Mouse (Mus musculus) c-Kit-positive CD71-positive TER-119-positive erythroid progenitor cells, embryonic 14.5 days (primary cell): ENCODE measurements around the gene Pcca.

Experiments
- DNase-seq: peaks from one replicate; pipeline ENCODE4 v3.0.0-alpha.2; 2013; ENCODE audit warnings: low spot score

The Pcca gene

DNA sequence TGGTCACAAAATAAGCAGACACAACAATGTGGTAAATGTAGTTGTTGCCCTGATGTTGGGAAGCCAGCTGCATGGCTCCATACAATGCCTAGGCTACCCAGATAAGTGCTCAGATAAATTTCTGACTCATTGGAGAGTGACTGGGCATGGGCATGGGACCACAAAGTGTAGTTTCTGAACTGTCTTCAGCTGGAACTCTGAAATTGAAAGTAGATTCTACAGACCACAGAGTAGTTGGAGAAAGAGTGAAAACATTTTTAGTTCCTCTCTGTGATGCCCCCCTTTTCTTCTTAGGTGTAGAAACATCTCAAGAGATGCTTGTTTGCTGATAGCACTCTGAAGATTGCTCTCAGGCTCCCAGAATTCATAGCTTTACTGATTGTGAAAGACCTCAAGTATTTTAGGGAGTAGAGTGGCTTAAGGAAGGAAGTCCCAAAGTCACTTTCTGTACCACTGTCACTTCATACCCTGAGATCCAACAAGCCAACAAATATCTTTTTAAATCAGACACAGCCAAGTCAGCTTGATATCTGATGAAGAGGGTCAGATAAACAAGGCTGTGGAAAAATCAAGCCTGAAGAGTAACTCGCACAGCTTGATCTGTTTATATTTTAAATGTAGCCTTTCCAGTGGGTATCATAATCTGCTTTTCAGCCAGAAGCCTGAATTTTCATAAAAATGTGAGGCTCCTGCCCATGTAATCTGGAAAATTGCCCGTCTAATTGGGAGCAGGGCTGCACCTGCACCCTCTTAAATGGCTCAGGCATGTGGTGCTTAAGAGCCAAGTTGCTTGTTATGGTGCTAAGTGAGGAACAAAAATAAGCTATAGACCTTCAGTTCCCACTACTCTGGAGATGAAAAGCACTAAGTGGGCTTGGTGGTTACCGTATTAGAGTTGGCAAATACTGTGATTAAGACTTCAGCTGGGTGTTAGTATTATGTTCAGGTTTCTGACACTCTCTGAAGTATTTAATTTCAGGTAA is 214.0 kb downstream of the Pcca start:
- no peak for DNase-seq

- no peak for DNase-seq
Measured at GRCm38 (mm10) chr14:122751552-122751951, 217.4 kb downstream of the Pcca start.

GRCm38 (mm10) chr14:122753278-122753677 is 219.2 kb downstream of the Pcca start:
- DNase-seq: no peak

GRCm38 (mm10) chr14:122754311-122754710 is 220.2 kb downstream of the Pcca start:
- no peak for DNase-seq

DNA sequence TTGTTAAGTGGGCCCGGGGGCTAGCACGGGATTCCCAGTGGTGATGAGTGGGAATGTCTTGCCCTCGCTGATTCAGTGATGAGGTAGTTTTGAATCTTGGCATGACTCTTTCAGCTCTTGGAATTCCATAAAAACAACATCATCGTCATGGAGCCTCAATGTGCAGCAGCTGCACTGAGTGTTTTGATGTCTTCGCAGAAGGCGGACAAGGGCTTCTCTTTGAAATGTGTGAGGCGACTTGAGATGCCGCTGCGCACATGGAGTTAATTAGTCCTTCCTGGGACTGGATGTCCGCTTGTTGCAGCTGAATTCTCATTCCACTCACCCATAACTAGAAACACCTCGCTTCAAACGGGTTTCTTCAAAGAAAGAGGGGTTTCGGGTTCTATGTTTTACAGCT is 221.4 kb downstream of the Pcca start:
- no peak for DNase-seq

GRCm38 (mm10) chr14:122756671-122757070 is 222.5 kb downstream of the Pcca start:
- no peak for DNase-seq

- no peak for DNase-seq
Measured at GRCm38 (mm10) chr14:122759890-122760289, 225.8 kb downstream of the Pcca start.

DNA sequence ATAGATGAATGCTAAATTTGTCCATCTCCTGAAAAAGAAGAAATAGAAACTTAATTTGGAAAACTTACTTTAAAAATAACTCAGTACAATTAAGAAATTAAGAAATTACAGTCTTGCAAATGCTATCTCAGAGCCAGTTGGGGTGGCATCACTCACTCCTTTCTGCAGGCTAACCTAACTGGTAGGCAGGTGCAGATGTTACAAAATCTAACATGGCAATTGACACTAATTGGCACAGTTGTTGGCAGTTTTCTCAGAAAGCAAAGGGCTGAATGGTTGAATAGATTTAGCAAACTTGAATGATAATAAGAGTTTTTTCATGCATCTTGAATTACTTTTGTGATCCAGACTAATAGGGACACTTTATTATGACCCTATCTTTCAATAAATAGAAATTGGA is 226.7 kb downstream of the Pcca start:
- DNase-seq: no peak

DNA sequence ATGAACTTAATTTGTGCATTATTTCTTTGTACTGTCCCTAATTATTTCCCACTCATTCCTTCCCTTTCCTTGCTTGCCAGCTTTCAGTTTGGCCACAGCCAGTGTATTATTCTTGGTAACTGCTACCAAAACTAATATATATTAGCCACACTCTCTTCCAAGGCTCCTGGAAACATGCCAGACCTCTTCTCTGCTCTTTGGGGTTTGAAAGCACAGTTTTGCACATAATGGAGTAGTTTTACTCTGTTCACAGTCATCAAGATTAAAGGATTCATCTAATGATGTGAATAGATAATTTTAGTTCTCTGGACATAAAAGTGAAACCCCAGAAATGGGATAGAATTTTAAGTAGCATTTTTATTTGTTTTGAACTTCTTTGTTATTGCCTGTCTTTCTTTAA is 228.5 kb downstream of the Pcca start:
- DNase-seq: no peak

GRCm38 (mm10) chr14:122765951-122766350 is 231.8 kb downstream of the Pcca start:
- DNase-seq: no peak

DNA sequence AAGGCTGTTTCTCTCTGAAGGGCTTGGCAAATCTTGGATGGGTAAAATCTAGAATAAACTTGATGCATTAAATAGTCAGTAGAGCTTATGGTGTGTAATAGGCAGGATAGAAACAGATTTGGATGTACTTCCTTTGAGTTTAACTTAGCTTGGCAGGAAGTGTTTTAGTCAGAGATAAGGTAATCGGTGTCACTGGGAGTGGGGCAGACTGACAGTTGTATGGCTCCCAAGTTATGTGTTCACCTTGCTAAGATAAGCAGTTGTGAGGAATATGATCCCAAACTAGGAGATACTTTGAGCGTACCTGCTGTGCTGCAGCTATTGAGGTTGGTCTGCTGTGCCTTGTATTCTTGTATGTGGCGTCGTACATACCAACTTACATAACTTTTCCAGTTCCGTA is 232.3 kb downstream of the Pcca start:
- DNase-seq: no peak

GRCm38 (mm10) chr14:122784701-122785100 is 250.6 kb downstream of the Pcca start:
- DNase-seq: no peak

GRCm38 (mm10) chr14:122788199-122788598 is 254.1 kb downstream of the Pcca start:
- no peak for DNase-seq

GRCm38 (mm10) chr14:122790111-122790510 is 256.0 kb downstream of the Pcca start:
- DNase-seq: no peak

- DNase-seq: no peak
Measured at GRCm38 (mm10) chr14:122793368-122793767, 259.2 kb downstream of the Pcca start.

- no peak for DNase-seq
Measured at GRCm38 (mm10) chr14:122800296-122800695, 266.2 kb downstream of the Pcca start.

DNA sequence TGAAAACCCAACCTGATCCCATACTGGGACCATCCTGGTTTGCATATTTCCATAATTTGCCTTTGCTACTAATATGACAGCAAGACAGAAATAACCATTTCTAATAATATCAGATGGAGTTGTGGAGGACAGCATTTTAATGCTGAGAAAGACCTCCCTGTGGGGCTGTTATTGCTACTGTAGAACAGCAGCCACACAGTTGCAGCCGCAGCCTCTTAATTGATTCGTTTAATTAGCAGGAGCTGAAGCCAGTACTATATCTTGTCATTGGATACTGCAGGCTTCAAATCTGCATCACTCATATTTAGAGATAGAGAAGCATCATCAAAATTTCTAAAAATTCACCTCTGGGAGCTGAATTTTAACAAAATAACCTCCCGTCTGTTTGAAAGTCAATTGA is 286.9 kb downstream of the Pcca start:
- DNase-seq: no peak

GRCm38 (mm10) chr14:122823791-122824190 is 289.7 kb downstream of the Pcca start:
- DNase-seq: no peak

- DNase-seq: no peak
Measured at GRCm38 (mm10) chr14:122825464-122825863, 291.3 kb downstream of the Pcca start.

DNA sequence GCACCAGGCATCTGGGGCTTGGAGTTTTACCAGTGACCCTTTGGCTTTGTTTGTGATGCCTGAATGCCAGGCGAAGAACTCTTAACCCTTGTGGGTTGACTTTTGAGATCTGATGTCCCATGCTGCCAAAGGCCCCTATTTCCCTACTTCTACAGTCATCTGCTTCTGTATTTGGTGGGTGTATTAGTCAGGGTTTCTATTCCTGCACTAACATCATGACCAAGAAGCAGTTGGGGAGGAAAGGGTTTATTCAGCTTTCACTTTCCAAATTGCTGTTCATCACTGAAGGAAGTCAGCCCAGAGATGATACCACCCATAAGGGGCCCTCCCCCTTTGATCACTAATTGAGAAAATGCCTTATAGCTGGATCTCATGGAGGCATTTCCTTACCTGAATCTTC is 296.3 kb downstream of the Pcca start:
- no peak for DNase-seq

- DNase-seq: no peak
Measured at GRCm38 (mm10) chr14:122833666-122834065, 299.5 kb downstream of the Pcca start.

DNA sequence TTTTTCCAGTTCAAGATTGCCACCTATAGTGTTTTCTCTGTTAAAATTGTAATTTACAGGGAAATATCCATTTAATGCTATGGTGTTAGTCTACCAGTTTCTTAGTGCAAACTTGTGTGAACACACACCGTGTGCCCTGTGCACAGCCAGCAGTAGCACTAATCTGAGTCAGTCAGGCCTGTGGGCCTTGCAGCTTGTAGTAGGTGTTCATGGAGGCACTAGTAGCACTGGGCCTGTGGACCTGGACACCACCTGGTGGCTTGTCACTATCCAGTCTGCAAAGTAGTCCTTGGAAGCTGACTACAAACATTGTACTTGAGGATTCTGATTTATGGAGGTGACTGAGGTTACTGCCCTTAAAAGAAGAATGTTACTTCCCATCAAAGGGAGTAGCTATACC is 300.6 kb downstream of the Pcca start:
- no peak for DNase-seq

DNA sequence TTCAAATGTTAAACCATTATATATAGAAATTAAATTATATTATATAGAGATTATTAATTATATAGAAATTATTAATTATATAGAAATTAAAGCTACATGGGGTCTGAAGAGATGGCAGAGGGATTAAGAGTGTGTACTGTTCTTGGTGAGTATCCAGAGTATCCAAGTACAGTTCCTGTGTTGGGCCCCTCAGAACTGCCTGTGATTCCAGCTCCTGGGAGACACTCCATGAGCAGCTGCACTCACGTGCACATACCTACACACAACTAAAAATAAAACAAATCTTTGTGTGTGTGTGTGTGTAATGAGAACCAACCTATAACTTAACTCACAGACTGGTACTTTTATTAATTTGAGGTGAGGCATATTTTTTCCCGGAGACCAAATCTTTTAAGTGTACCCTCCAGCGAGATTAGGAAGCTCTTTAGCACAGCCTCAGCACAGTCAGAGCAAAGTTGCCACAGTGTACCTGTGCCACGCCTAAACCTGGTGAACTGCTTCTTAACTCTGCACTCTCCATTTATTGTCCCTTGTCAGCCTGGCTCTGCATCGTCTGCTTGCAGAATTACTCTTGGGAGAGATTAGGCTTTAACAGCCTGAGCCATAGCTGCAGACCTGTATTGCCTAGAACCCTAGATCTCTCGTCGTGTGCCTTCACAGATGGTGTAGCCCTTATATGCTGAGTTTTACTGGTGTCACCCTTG is 301.5 kb downstream of the Pcca start:
- no peak for DNase-seq
